Mouse (Mus musculus) MEL (cell line): ENCODE results near the gene Trmt112. TPM values are rescaled to one million over a fixed set of nuclear protein-coding genes. Genes with fewer than 3 reads are reported as not detected.

Experiments used
- DNase-seq: peaks from one replicate; pipeline ENCODE4 v3.0.0; 2011; ENCODE audit warnings: low read depth, low spot score
- H3K27ac ChIP-seq: 2 replicates; pipeline ENCODE4 v1.5.1; 2012; ENCODE audit warnings: low read depth, mild to moderate bottlenecking, control low read depth, low read length, moderate library complexity; ENCODE audit not compliant: control insufficient read depth
- H3K27me3 ChIP-seq, 2 experiments: fragments of 150-350 bp in 1 of 2; sonication (generic) in 1 of 2; 2 replicates each; pipeline ENCODE4 v1.6.1; 2012; ENCODE audit warnings: low read length in 2 of 2, mild to moderate bottlenecking in 2 of 2, improper control_type of control experiment in 1 of 2, moderate library complexity in 1 of 2; ENCODE audit not compliant: insufficient read depth in 2 of 2, control insufficient read depth in 1 of 2
- H3K36me3 ChIP-seq, 2 experiments: 2 replicates each; pipeline ENCODE4 v1.6.1; 2012 to 2014; ENCODE audit warnings: low read length in 2 of 2, improper control_type of control experiment in 1 of 2, inconsistent platforms in 1 of 2, mild to moderate bottlenecking in 1 of 2; ENCODE audit not compliant: insufficient read depth in 2 of 2, control insufficient read depth in 1 of 2
- H3K4me1 ChIP-seq, 2 experiments: fragments of 150-350 bp in 1 of 2; sonication (generic) in 1 of 2; 2 replicates each; pipeline ENCODE4 v1.6.1; 2012; ENCODE audit warnings: low read length in 2 of 2, improper control_type of control experiment in 1 of 2, mild to moderate bottlenecking in 1 of 2; ENCODE audit not compliant: insufficient read depth in 2 of 2, control insufficient read depth in 1 of 2
- H3K4me3 ChIP-seq, 2 experiments: fragments of 150-350 bp in 1 of 2; sonication (generic) in 1 of 2; 2 replicates each; pipeline ENCODE4 v1.5.1; 2012; ENCODE audit warnings: low read depth in 2 of 2, low read length in 2 of 2, mild to moderate bottlenecking in 2 of 2, moderate library complexity in 2 of 2, control low read depth in 1 of 2, improper control_type of control experiment in 1 of 2; ENCODE audit not compliant: control insufficient read depth in 1 of 2, insufficient read depth in 1 of 2
- H3K79me2 ChIP-seq: 2 replicates; pipeline ENCODE4 v1.6.1; 2012; ENCODE audit warnings: mild to moderate bottlenecking, low read length, moderate library complexity; ENCODE audit not compliant: control insufficient read depth, poor library complexity, insufficient read depth
- H3K9ac ChIP-seq: 2 replicates; pipeline ENCODE4 v1.6.1; 2012; ENCODE audit warnings: low read depth, mild to moderate bottlenecking, control low read depth, low read length, moderate library complexity; ENCODE audit not compliant: control insufficient read depth, poor library complexity, severe bottlenecking
- H3K9me3 ChIP-seq: fragments of 150-350 bp; sonication (generic); replicated peaks from 2 replicates; pipeline ENCODE4 v1.6.1; 2012; ENCODE audit warnings: mild to moderate bottlenecking, low read length, improper control_type of control experiment, moderate library complexity; ENCODE audit not compliant: insufficient read depth
- BHLHE40 ChIP-seq: IDR thresholded peaks from 2 replicates; pipeline ENCODE4 v1.6.1; 2012; ENCODE audit warnings: low read depth, mild to moderate bottlenecking, inconsistent platforms, low read length, improper control_type of control experiment, borderline replicate concordance
- E2F4 ChIP-seq: IDR thresholded peaks from 2 replicates; pipeline ENCODE4 v1.6.1; 2011; ENCODE audit warnings: low read depth, low read length, improper control_type of control experiment, borderline replicate concordance
- ELF1 ChIP-seq: IDR thresholded peaks from 2 replicates; pipeline ENCODE4 v1.6.1; 2014; ENCODE audit warnings: low read depth, mild to moderate bottlenecking, inconsistent platforms, low read length, improper control_type of control experiment, moderate library complexity
- EP300 ChIP-seq, 2 experiments: IDR thresholded peaks; 2 replicates each; pipeline ENCODE4 v1.6.1; 2011; ENCODE audit warnings: improper control_type of control experiment in 2 of 2, low read length in 2 of 2, low read depth in 1 of 2, mild to moderate bottlenecking in 1 of 2
- ETS1 ChIP-seq: IDR thresholded peaks from 2 replicates; pipeline ENCODE4 v1.6.1; 2012; ENCODE audit warnings: low read depth, mild to moderate bottlenecking, inconsistent platforms, low read length, improper control_type of control experiment, moderate library complexity
- GABPA ChIP-seq: IDR thresholded peaks from 2 replicates; pipeline ENCODE4 v1.6.1; 2012; ENCODE audit warnings: low read depth, mild to moderate bottlenecking, inconsistent platforms, low read length, improper control_type of control experiment, moderate library complexity
- HCFC1 ChIP-seq: IDR thresholded peaks from 2 replicates; pipeline ENCODE4 v1.6.1; 2012; ENCODE audit warnings: low read depth, mild to moderate bottlenecking, inconsistent platforms, low read length, improper control_type of control experiment, moderate library complexity
- MAX ChIP-seq: IDR thresholded peaks from 2 replicates; pipeline ENCODE4 v1.6.1; 2011; ENCODE audit warnings: low read length, improper control_type of control experiment
- MAZ ChIP-seq: IDR thresholded peaks from 2 replicates; pipeline ENCODE4 v1.6.1; 2012; ENCODE audit warnings: low read depth, mild to moderate bottlenecking, inconsistent platforms, low read length, improper control_type of control experiment
- MEF2A ChIP-seq: IDR thresholded peaks from 2 replicates; pipeline ENCODE4 v1.6.1; 2014; ENCODE audit warnings: low read depth, mild to moderate bottlenecking, inconsistent platforms, low read length, improper control_type of control experiment; ENCODE audit not compliant: poor library complexity, insufficient replicate concordance, severe bottlenecking; ENCODE audit errors: extremely low read depth
- MXI1 ChIP-seq: IDR thresholded peaks from 2 replicates; pipeline ENCODE4 v1.6.1; 2011; ENCODE audit warnings: mild to moderate bottlenecking, low read depth, low read length, improper control_type of control experiment
- MYC ChIP-seq: IDR thresholded peaks from 2 replicates; pipeline ENCODE4 v1.6.1; 2011; ENCODE audit warnings: low read depth, mild to moderate bottlenecking, low read length, improper control_type of control experiment, moderate library complexity
- NELFE ChIP-seq: IDR thresholded peaks from 2 replicates; pipeline ENCODE4 v1.6.1; 2011; ENCODE audit warnings: low read depth, low read length, improper control_type of control experiment
- NRF1 ChIP-seq: IDR thresholded peaks from 2 replicates; pipeline ENCODE4 v1.6.1; 2014; ENCODE audit warnings: low read depth, mild to moderate bottlenecking, inconsistent platforms, low read length, improper control_type of control experiment, moderate library complexity; ENCODE audit not compliant: poor library complexity, insufficient read depth, severe bottlenecking
- POLR2A ChIP-seq, 2 experiments: IDR thresholded peaks; 2 replicates each; pipeline ENCODE4 v1.6.1; 2011 to 2012; ENCODE audit warnings: low read length in 2 of 2, mild to moderate bottlenecking in 2 of 2, control low read depth in 1 of 2, improper control_type of control experiment in 1 of 2, low read depth in 1 of 2, moderate library complexity in 1 of 2; ENCODE audit not compliant: control insufficient read depth in 1 of 2, insufficient read depth in 1 of 2, poor library complexity in 1 of 2
- POLR2AphosphoS2 ChIP-seq: IDR thresholded peaks from 2 replicates; pipeline ENCODE4 v1.6.1; 2011; ENCODE audit warnings: low read length, improper control_type of control experiment
- POLR2AphosphoS5 ChIP-seq: IDR thresholded peaks from 2 replicates; pipeline ENCODE4 v1.6.1; 2012; ENCODE audit warnings: low read depth, borderline replicate concordance, mild to moderate bottlenecking, inconsistent platforms, low read length, moderate library complexity, mixed read lengths
- RCOR1 ChIP-seq: IDR thresholded peaks from 2 replicates; pipeline ENCODE4 v1.6.1; 2012; ENCODE audit warnings: low read depth, mild to moderate bottlenecking, inconsistent platforms, low read length, improper control_type of control experiment
- SIN3A ChIP-seq: IDR thresholded peaks from 2 replicates; pipeline ENCODE4 v1.6.1; 2012; ENCODE audit warnings: low read length, improper control_type of control experiment, inconsistent platforms
- TAL1 ChIP-seq: IDR thresholded peaks from 2 replicates; pipeline ENCODE4 v1.6.1; 2012; ENCODE audit warnings: mild to moderate bottlenecking, inconsistent platforms, low read length, moderate library complexity, mixed read lengths
- TBP ChIP-seq: IDR thresholded peaks from 2 replicates; pipeline ENCODE4 v1.8.0; 2011; ENCODE audit warnings: low read depth, low read length, improper control_type of control experiment
- TCF12 ChIP-seq: IDR thresholded peaks from 2 replicates; pipeline ENCODE4 v1.6.1; 2014; ENCODE audit warnings: low read depth, mild to moderate bottlenecking, inconsistent platforms, low read length, improper control_type of control experiment, moderate library complexity
- USF1 ChIP-seq: IDR thresholded peaks from 2 replicates; pipeline ENCODE4 v1.6.1; 2014; ENCODE audit warnings: low read depth, mild to moderate bottlenecking, inconsistent platforms, low read length, improper control_type of control experiment, moderate library complexity
- ZKSCAN1 ChIP-seq: IDR thresholded peaks from 2 replicates; pipeline ENCODE4 v1.6.1; 2012; ENCODE audit warnings: low read depth, mild to moderate bottlenecking, inconsistent platforms, low read length, improper control_type of control experiment, moderate library complexity
- ZMIZ1 ChIP-seq: IDR thresholded peaks from 2 replicates; pipeline ENCODE4 v1.6.1; 2012; ENCODE audit warnings: low read depth, mild to moderate bottlenecking, inconsistent platforms, low read length, improper control_type of control experiment, moderate library complexity
- polyA plus RNA-seq, 2 experiments: library from polyadenylated mRNA; stranded (reverse) in 1 of 2; unstranded in 1 of 2; fragments of >175 nt in 1 of 2; fragments of >200 nt in 1 of 2; gene quantifications; 2 replicates each; pipeline versions ENCODE4 v1.2.1 to v1.2.4; 2012; ENCODE audit warnings: low replicate concordance in 2 of 2, low read depth in 1 of 2; ENCODE audit not compliant: insufficient read length in 2 of 2, insufficient read depth in 1 of 2, missing spikeins in 1 of 2
- total RNA-seq: library from RNA; depleted of rRNA; stranded (reverse); fragments of 300-350 nt; gene quantifications from 2 replicates; pipeline ENCODE4 v1.2.3, GENCODE M21; 2012

The Trmt112 gene
- total and polyA plus RNA-seq, 3 experiments: 294 to 319 TPM; not detected in 1

- peaks cover 8% of the 10 kb centered on the region for H3K79me2 ChIP-seq
- peak overlapping the region; percentile 96 for H3K27ac ChIP-seq
- DNase-seq: peak; percentile 95
- no peaks in the 10 kb centered on the region for H3K27me3 ChIP-seq
- H3K4me3 ChIP-seq: peak overlapping the region; percentile 88 to 90
- no peak for TF ChIP-seq GABPA
- no peak for TF ChIP-seq ZKSCAN1
- TF ChIP-seq RCOR1: peak; percentile 80
- TF ChIP-seq EP300 (IDR thresholded peaks at IDR 0.05; ENCODE audit: low read depth in 1 of 2, low read length in 2 of 2): 0 out of 4 replicates have a peak, but pooled peaks of 1 of the 2 experiments have one; percentile 28
- no peak for TF ChIP-seq BHLHE40
- TF ChIP-seq USF1: peak; percentile 29; the same call in 1 of the 2 replicates
- TF ChIP-seq MAZ: no peak
- TF ChIP-seq MEF2A: no peak
- TF ChIP-seq HCFC1: peak; percentile 73
- no peak for TF ChIP-seq E2F4
- TF ChIP-seq ZMIZ1: peak; percentile 98
- peak; percentile 84; the same call in 1 of the 2 replicates for TF ChIP-seq POLR2AphosphoS5
- peak; percentile 97 for TF ChIP-seq POLR2AphosphoS2
- TF ChIP-seq TAL1: no peak
- peak; percentile 70 to 99 for TF ChIP-seq POLR2A (IDR thresholded peaks at IDR 0.05; ENCODE audit: control insufficient read depth in 1 of 2, insufficient read depth in 1 of 2, low read depth in 1 of 2, low read length in 2 of 2, poor library complexity in 1 of 2)
- TF ChIP-seq TBP: peak; percentile 97
- peak; percentile 58; the same call in 1 of the 2 replicates for TF ChIP-seq TCF12
- peak; percentile 71 for TF ChIP-seq ELF1
- peak; percentile 97 for TF ChIP-seq NELFE
- TF ChIP-seq MAX: peak; percentile 98
- TF ChIP-seq ETS1: peak; percentile 29; the same call in 1 of the 2 replicates
- peak; percentile 90 for TF ChIP-seq NRF1
- TF ChIP-seq MYC: peak; percentile 99
- peak; percentile 82 for TF ChIP-seq SIN3A
- peak; percentile 86 for TF ChIP-seq MXI1
- TF ChIP-seq, all 39 proteins: peak for 18
- Histone ChIP-seq H3K9ac (peak overlapping the region; percentile 88), H3K9me3 (no peaks in the 10 kb centered on the region), H3K36me3 (peaks cover 0 to 15% of the 10 kb centered on the region in 2 experiments; a peak in 3 of 4 replicates), H3K4me1 (peaks cover 3 to 20% of the 10 kb centered on the region in 2 experiments)
Observed at GRCm38 (mm10) chr19:6893731-6894451, 15.6 kb upstream of the Trmt112 start.
